Mouse (Mus musculus) ES-E14 (cell line): ENCODE results near the gene Tfap4. TPM values are rescaled to one million over a fixed set of nuclear protein-coding genes. Genes with fewer than 3 reads are reported as not detected.
A peak's percentile ranks its signal among the peaks of the same experiment; 100 is the strongest.

ENCODE experiments used
- DNase-seq: peaks from one replicate; pipeline ENCODE4 v3.0.0-alpha.2; 2013; ENCODE audit warnings: low read depth, low spot score
- H3K27ac ChIP-seq: 2 replicates; pipeline ENCODE4 v1.5.1; 2012; ENCODE audit warnings: low read depth, mild to moderate bottlenecking, low read length, moderate library complexity, mixed read lengths; ENCODE audit not compliant: poor library complexity, insufficient read depth, severe bottlenecking
- H3K36me3 ChIP-seq: 2 replicates; pipeline ENCODE4 v1.6.1; 2012; ENCODE audit warnings: mild to moderate bottlenecking, low read length, moderate library complexity, mixed read lengths; ENCODE audit not compliant: control insufficient read depth, poor library complexity, insufficient read depth, severe bottlenecking
- H3K4me1 ChIP-seq, 2 experiments: fragments of 150-350 bp in 1 of 2; sonication (generic) in 1 of 2; 2 replicates each; pipeline ENCODE4 v1.6.1; 2012; ENCODE audit warnings: low read length in 2 of 2, mild to moderate bottlenecking in 1 of 2, mixed read lengths in 1 of 2; ENCODE audit not compliant: control insufficient read depth in 2 of 2, insufficient read depth in 2 of 2, poor library complexity in 1 of 2
- H3K4me3 ChIP-seq, 2 experiments: fragments of 150-350 bp in 1 of 2; sonication (generic) in 1 of 2; 2 replicates each; pipeline ENCODE4 v1.5.1; 2012; ENCODE audit warnings: low read length in 2 of 2, low read depth in 1 of 2, mild to moderate bottlenecking in 1 of 2, mixed read lengths in 1 of 2; ENCODE audit not compliant: insufficient read depth in 1 of 2, poor library complexity in 1 of 2, severe bottlenecking in 1 of 2
- H3K9ac ChIP-seq: 2 replicates; pipeline ENCODE4 v1.6.1; 2012; ENCODE audit warnings: low read depth, mild to moderate bottlenecking, low read length, mixed read lengths; ENCODE audit not compliant: poor library complexity, insufficient read depth, severe bottlenecking
- H3K9me3 ChIP-seq: fragments of 150-350 bp; sonication (generic); 2 replicates; pipeline ENCODE4 v1.6.1; 2012; ENCODE audit warnings: low read depth, mild to moderate bottlenecking, low read length; ENCODE audit not compliant: control insufficient read depth, insufficient read depth
- CHD2 ChIP-seq: IDR thresholded peaks from 2 replicates; pipeline ENCODE4 v1.6.1; 2014; ENCODE audit warnings: mild to moderate bottlenecking, low read depth, low read length, inconsistent platforms
- HCFC1 ChIP-seq: IDR thresholded peaks from 2 replicates; pipeline ENCODE4 v1.6.1; 2012; ENCODE audit warnings: low read length, inconsistent platforms, borderline replicate concordance; ENCODE audit not compliant: insufficient read depth
- MAFK ChIP-seq: IDR thresholded peaks from 2 replicates; pipeline ENCODE4 v1.6.1; 2014; ENCODE audit warnings: mild to moderate bottlenecking, low read depth, low read length, inconsistent platforms; ENCODE audit not compliant: insufficient read depth
- ZC3H11A ChIP-seq: IDR thresholded peaks from 2 replicates; pipeline ENCODE4 v1.6.1; 2012; ENCODE audit warnings: low read depth, mild to moderate bottlenecking, inconsistent platforms, low read length, borderline replicate concordance
- ZNF384 ChIP-seq: IDR thresholded peaks from 2 replicates; pipeline ENCODE4 v1.6.1; 2012; ENCODE audit warnings: low read depth, low read length, inconsistent platforms
- in situ Hi-C, 2 experiments: fragments of 600-800 bp; cut with MboI; formaldehyde crosslinking; loops; one replicate each; pipeline ENCODE4 v1.15.1; 2025; ENCODE audit warnings: low sequenced_read_pairs in 2 of 2, inconsistent platforms in 1 of 2; ENCODE audit not compliant: unreplicated experiment in 2 of 2
- total RNA-seq: library from RNA; depleted of rRNA; stranded (reverse); fragments of 300-350 nt; gene quantifications from 2 replicates; pipeline ENCODE4 v1.2.3, GENCODE M21; 2012

Gene Tfap4
- total RNA-seq, 1 experiment: 15.4 TPM

DNA sequence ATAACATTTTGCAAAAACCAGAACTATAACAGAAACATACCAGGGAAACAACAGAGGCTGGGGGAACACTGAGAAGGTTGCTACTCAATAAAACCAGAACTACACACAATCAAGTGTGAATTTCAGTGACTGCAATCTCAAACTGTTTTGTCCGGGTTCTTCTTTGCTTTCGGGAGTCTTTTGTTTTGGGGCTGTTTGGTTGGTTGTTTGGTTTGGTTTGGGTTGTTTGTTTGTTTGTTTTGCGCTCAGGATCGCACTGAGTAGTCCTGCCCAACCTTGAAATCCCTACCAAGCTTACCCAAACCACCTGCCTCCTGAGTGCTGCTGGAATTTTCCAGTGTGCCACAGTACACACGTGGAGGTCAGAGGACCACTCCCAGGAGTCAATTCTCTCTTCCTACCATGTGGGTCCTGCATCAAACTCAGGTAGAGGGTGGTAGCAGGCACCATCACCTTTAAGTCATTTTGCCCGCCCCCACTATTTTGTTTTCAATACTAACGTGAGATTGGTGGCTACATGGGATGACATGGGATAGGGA, 17.3 kb downstream of the Tfap4 start:
- Histone ChIP-seq H3K4me1 (peaks cover 0 to 15% of the 10 kb centered on the region in 2 experiments; a peak in 3 of 4 replicates), H3K4me3 (0 out of 4 replicates have a peak overlapping the region, but pooled peaks of 1 of the 2 experiments have one; percentile 14), H3K27ac (no peak overlapping the region), H3K9me3 (no peaks in the 10 kb centered on the region), H3K9ac (peak overlapping the region; percentile 46; the same call in 1 of the 2 replicates), H3K36me3 (peaks cover 21% of the 10 kb centered on the region)
- in situ Hi-C loops: no loop called here
- no peak for DNase-seq
- no peak for TF ChIP-seq ZNF384
- no peak for TF ChIP-seq ZC3H11A
- TF ChIP-seq CHD2: no peak
- no peak for TF ChIP-seq HCFC1
- no peak for TF ChIP-seq MAFK

DNA sequence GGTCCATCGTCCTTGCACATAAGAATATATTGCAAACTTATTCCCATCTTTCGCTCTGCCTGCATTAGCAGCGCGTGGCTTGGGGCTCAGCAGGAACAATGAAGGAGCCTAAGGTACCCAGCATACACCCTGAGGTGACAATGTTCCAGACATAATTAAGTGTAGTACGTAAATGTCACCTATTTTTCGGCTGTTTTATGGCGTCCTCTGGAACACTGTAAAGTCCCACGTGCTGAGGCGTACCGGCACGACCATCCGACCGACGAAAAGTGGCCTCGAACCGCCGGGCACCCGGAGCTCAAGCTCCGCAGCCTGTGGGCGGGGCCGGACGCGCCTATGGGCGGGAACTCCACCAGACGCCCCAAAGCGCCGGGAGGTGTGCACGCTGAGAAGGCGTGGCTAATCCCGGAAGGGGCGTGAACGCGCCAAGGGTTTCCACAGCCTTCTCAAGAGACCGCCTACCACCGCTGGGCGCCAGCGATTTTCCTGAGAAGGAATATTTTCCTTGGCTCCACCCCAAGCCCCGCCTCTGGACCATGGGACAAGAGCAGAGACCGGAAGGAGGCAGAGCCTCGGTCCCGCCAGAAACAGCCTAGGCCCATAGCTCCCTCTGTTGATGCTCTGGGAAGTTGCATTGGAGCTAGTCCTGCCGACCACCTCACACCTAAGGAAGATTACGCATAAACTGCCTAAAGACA, 18.0 kb downstream of the Tfap4 start, which contains the start of gene Srl:
TSS of gene Srl (minus strand) at position 316 of the 698 bp plus-strand sequence.
- peaks cover 0 to 15% of the 10 kb centered on the region in 2 experiments; a peak in 3 of 4 replicates for H3K4me1 ChIP-seq
- TF ChIP-seq ZNF384: 0 out of 2 replicates have a peak, but pooled peaks have one; percentile 20
- TF ChIP-seq CHD2: no peak
- TF ChIP-seq MAFK: no peak
- no peak for TF ChIP-seq HCFC1
- 0 out of 2 replicates have a peak, but pooled peaks have one; percentile 61 for TF ChIP-seq ZC3H11A
- in situ Hi-C loops: no loop called here
- no peak within 1 kb of the TSS for H3K27ac ChIP-seq
- peak within 1 kb of the TSS; percentile 70 for H3K9ac ChIP-seq
- H3K9me3 ChIP-seq: no peaks in the 10 kb centered on the region
- peak within 1 kb of the TSS; percentile 64 to 68 for H3K4me3 ChIP-seq
- DNase-seq: peak; percentile 100
- H3K36me3 ChIP-seq: peaks cover 14% of the 10 kb centered on the region

DNA sequence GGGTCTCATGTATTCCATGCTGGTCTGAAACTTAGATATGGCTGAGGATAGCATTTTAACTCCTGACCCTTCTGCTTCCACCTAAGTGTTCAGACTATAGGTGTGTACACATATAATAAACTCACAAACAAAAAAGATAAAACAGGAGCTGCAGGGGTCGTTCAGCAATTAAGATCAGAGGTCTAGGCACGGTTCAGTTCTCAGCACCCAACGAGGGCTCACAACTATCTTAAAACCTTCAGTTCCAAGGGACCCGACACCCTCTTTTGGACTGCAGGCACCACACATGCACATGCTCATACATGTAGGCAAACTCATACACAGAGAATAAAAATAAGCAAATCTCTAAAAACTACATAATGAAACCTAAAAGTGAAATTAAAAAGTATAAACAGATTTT, 18.6 kb downstream of the Tfap4 start:
- Histone ChIP-seq H3K27ac (no peak overlapping the region), H3K36me3 (peaks cover 10% of the 10 kb centered on the region), H3K9ac (peak overlapping the region; percentile 51; the same call in 1 of the 2 replicates)

DNA sequence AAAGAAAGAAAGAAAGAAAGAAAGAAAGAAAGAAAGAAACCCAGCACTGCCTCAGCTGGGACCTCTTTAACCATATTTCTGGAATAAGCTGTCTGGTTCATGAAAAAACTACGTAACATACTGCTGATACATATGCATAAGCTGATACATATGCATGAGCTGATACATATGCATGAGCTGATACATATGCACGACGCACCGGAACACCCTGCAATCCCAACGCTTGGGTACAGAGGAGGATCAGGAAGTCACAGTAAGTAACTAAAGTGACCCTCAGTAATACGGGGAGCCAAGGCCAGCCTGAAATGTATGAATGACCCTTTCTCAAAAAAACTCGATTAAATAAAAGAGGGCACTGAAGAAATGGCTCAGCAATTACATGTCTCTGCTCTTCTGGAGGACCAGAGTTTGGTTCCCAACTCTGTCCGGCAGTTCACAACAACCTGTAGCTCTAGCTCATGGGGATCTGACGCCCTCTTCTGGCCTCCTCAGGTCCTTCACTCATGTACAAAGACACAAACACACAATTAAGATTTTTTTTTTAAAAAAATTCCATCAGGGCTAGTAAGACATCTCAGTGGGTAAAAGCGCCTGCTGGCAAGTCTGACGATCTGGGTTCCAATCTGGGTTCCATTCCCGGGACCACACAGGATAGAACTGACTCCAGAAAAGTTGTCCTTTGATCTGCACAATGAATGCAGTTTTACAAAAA, 19.4 kb downstream of the Tfap4 start:
- Histone ChIP-seq H3K36me3 (peaks cover 5% of the 10 kb centered on the region), H3K4me1 (peaks cover 0 to 10% of the 10 kb centered on the region in 2 experiments; a peak in 3 of 4 replicates), H3K9me3 (no peaks in the 10 kb centered on the region), H3K4me3 (peak overlapping the region; percentile 18 to 68; a peak in 3 of 4 replicates), H3K9ac (no peak overlapping the region), H3K27ac (no peak overlapping the region)
- no peak for TF ChIP-seq CHD2
- TF ChIP-seq ZC3H11A: peak; percentile 25; the same call in 1 of the 2 replicates
- TF ChIP-seq HCFC1: no peak
- no peak for TF ChIP-seq MAFK
- peak; percentile 79; the same call in 1 of the 2 replicates for TF ChIP-seq ZNF384
- in situ Hi-C loops: no loop called here
- peak; percentile 38 for DNase-seq

More for the DNA sequence above, 18.6 kb downstream of the Tfap4 start:
- Histone ChIP-seq H3K9me3 (no peaks in the 10 kb centered on the region), H3K4me3 (peak overlapping the region; percentile 64 to 68; a peak in 3 of 4 replicates), H3K4me1 (peaks cover 0 to 15% of the 10 kb centered on the region in 2 experiments; a peak in 3 of 4 replicates)
- DNase-seq: no peak
- TF ChIP-seq CHD2 (no peak), HCFC1 (no peak), ZC3H11A (no peak), MAFK (no peak), ZNF384 (no peak)
- in situ Hi-C loops: no loop called here
